Mouse (Mus musculus): ENCODE data around the gene Cd19. TPM values are rescaled to one million over a fixed set of nuclear protein-coding genes. Genes with fewer than 3 reads are reported as not detected.

The Cd19 gene
- total RNA-seq (2012; rRNA removed), result 132 and 143 TPM in 2 replicates
- 139 and 141 TPM in 2 replicates for total RNA-seq (2014; rRNA removed)
- polyA plus RNA-seq (2012; ENCODE audit: insufficient read length, low read depth), result 199 and 234 TPM in 2 replicates

- peak within 1 kb of the TSS; percentile 80 for H3K4me2 ChIP-seq (ENCODE audit: insufficient read depth, low read depth, poor library complexity, severe bottlenecking)
- H3K9ac ChIP-seq (ENCODE audit: insufficient read depth, low read depth), result peak within 1 kb of the TSS; percentile 90
- no peaks in the 10 kb centered on the region for H3K9me3 ChIP-seq (replicated peaks; ENCODE audit: low read length)
- peak; percentile 61 for DNase-seq (ENCODE audit: extremely low read depth)
- TF ChIP-seq TCF12 (IDR thresholded peaks at IDR 0.05; ENCODE audit: low read depth, low read length), result peak; percentile 73
- no peak for TF ChIP-seq GABPA (IDR thresholded peaks at IDR 0.05; ENCODE audit: insufficient replicate concordance, low read depth, low read length)
- TF ChIP-seq ELF1 (IDR thresholded peaks at IDR 0.05; ENCODE audit: low read depth, low read length), result peak; percentile 29; the same call in 1 of the 2 replicates
- TF ChIP-seq NRF1 (IDR thresholded peaks at IDR 0.05; ENCODE audit: low read depth, low read length), result peak; percentile 59
- no peak for TF ChIP-seq CTCF (conservative IDR thresholded peaks at IDR 0.05 in 1 of 2, IDR thresholded peaks at IDR 0.05 in 1 of 2; ENCODE audit: low read depth in 2 of 2, low read length in 2 of 2)
- TF ChIP-seq MYC (IDR thresholded peaks at IDR 0.05; ENCODE audit: low read depth, low read length), result peak; percentile 36; the same call in 1 of the 2 replicates
- TF ChIP-seq POLR2A (IDR thresholded peaks at IDR 0.05; ENCODE audit: low read depth, low read length), result peak; percentile 87
- 0 out of 2 replicates have a peak, but pooled peaks have one; percentile 63 for TF ChIP-seq TBP (conservative IDR thresholded peaks at IDR 0.05; ENCODE audit: low read depth, low read length)
- peak; percentile 46 for TF ChIP-seq HCFC1 (IDR thresholded peaks at IDR 0.05; ENCODE audit: low read depth, low read length)
- no peak for TF ChIP-seq CHD2 (IDR thresholded peaks at IDR 0.05; ENCODE audit: low read length)
- 0 out of 2 replicates have a peak, but pooled peaks have one; percentile 13 for TF ChIP-seq EP300 (IDR thresholded peaks at IDR 0.05; ENCODE audit: low read length)
- peak; percentile 77; the same call in 1 of the 2 replicates for TF ChIP-seq CHD1 (IDR thresholded peaks at IDR 0.05; ENCODE audit: low read depth, low read length)
- peak; percentile 22; the same call in 1 of the 2 replicates for TF ChIP-seq ZMIZ1 (IDR thresholded peaks at IDR 0.05; ENCODE audit: low read depth, low read length)
- peak; percentile 77 for TF ChIP-seq NELFE (IDR thresholded peaks at IDR 0.05; ENCODE audit: low read depth, low read length)
- 0 out of 2 replicates have a peak, but pooled peaks have one; percentile 27 for TF ChIP-seq MAX (IDR thresholded peaks at IDR 0.05; ENCODE audit: low read length)
- H3K4me1 ChIP-seq (ENCODE audit: control insufficient read depth in 1 of 2, insufficient read depth in 2 of 2), result peaks cover 36 to 73% of the 10 kb centered on the region in 2 experiments
- H3K4me3 ChIP-seq (replicated peaks in 1 of 3; ENCODE audit: low read depth in 2 of 3, low read length in 2 of 3, poor library complexity in 1 of 3), result peak within 1 kb of the TSS; percentile 64 to 86 (median 77)
- peaks cover 33 to 39% of the 10 kb centered on the region in 2 experiments for H3K36me3 ChIP-seq (replicated peaks in 1 of 2; ENCODE audit: control insufficient read depth in 1 of 2, insufficient read depth in 1 of 2, low read length in 1 of 2)
- peaks cover 27% of the 10 kb centered on the region for H3K79me2 ChIP-seq (replicated peaks; ENCODE audit: control insufficient read depth, extremely low read depth, insufficient read depth, poor library complexity, severe bottlenecking)
- no peaks in the 10 kb centered on the region for H3K27me3 ChIP-seq (replicated peaks)
- dilution Hi-C loops (cut with MboI; ENCODE audit: extremely low pct_ligation_motif_present, extremely low pct_unique_long_range_greater_than_20kb, low sequenced_read_pairs), result no loop called here
- in situ Hi-C loops (cut with MboI; ENCODE audit: low pct_ligation_motif_present, low pct_unique_long_range_greater_than_20kb, low sequenced_read_pairs), result no loop called here
- peak within 1 kb of the TSS; percentile 100 for H3K27ac ChIP-seq (ENCODE audit: insufficient read depth, low read depth)
Observed at GRCm38 (mm10) chr7:126414725-126415124, at the start of gene Cd19. TSS of gene Cd19 (minus strand) at chr7:126414889.

- in situ Hi-C loops (cut with MboI; ENCODE audit: low pct_ligation_motif_present, low pct_unique_long_range_greater_than_20kb, low sequenced_read_pairs), result no loop called here
- TF ChIP-seq JUND (conservative IDR thresholded peaks at IDR 0.05; ENCODE audit: low read depth, low read length), result no peak
- H3K36me3 ChIP-seq (replicated peaks in 1 of 2; ENCODE audit: control insufficient read depth in 1 of 2, insufficient read depth in 1 of 2, low read length in 1 of 2), result peaks cover 28 to 44% of the 10 kb centered on the region in 2 experiments
- no peak overlapping the region for H3K4me2 ChIP-seq (ENCODE audit: insufficient read depth, low read depth, poor library complexity, severe bottlenecking)
- H3K9me3 ChIP-seq (replicated peaks; ENCODE audit: low read length), result no peaks in the 10 kb centered on the region
- H3K27ac ChIP-seq (ENCODE audit: insufficient read depth, low read depth), result no peak overlapping the region
- no peaks in the 10 kb centered on the region for H3K27me3 ChIP-seq (replicated peaks)
- peaks cover 9 to 84% of the 10 kb centered on the region in 2 experiments for H3K4me1 ChIP-seq (ENCODE audit: control insufficient read depth in 1 of 2, insufficient read depth in 2 of 2)
- DNase-seq (ENCODE audit: extremely low read depth), result no peak
- H3K9ac ChIP-seq (ENCODE audit: insufficient read depth, low read depth), result no peak overlapping the region
- no peaks in the 10 kb centered on the region for H3K79me2 ChIP-seq (replicated peaks; ENCODE audit: control insufficient read depth, extremely low read depth, insufficient read depth, poor library complexity, severe bottlenecking)
- no peak overlapping the region for H3K4me3 ChIP-seq (replicated peaks in 1 of 3; ENCODE audit: low read depth in 2 of 3, low read length in 2 of 3, poor library complexity in 1 of 3)
- dilution Hi-C loops (cut with MboI; ENCODE audit: extremely low pct_ligation_motif_present, extremely low pct_unique_long_range_greater_than_20kb, low sequenced_read_pairs), result no loop called here
Observed at GRCm38 (mm10) chr7:126464121-126464520, 49.4 kb upstream of the Cd19 start.
